Mouse (Mus musculus) E14TG2a.4 (cell line): ENCODE results near the gene Tnfrsf14.

Experiments used
- CTCF ChIP-seq: conservative IDR thresholded peaks from 2 replicates; pipeline ENCODE4 v1.5.1; 2014; ENCODE audit warnings: low read length
- NANOG ChIP-seq: IDR thresholded peaks from 2 replicates; pipeline ENCODE4 v1.6.1; 2014; ENCODE audit warnings: borderline replicate concordance, low read length, mixed read lengths
- POU5F1 ChIP-seq: IDR thresholded peaks from 2 replicates; pipeline ENCODE4 v1.6.1; 2014; ENCODE audit warnings: low read length, borderline replicate concordance

GRCm38 (mm10) chr4:154948940-154949588, 20.7 kb upstream of the Tnfrsf14 start:
- no peak for TF ChIP-seq CTCF
- TF ChIP-seq NANOG: no peak
- TF ChIP-seq POU5F1: no peak
